Mouse (Mus musculus) intestine, embryonic 15.5 days (tissue): ENCODE measurements around the gene Pcp2. TPM values are rescaled to one million over a fixed set of nuclear protein-coding genes. Genes with fewer than 3 reads are reported as not detected.

ENCODE experiments used
- ATAC-seq: fragments of 200-750 bp; cut with Nextera tagmentation; 2 replicates; pipeline ENCODE4 v1.8.0; 2017; ENCODE audit warnings: moderate TSS enrichment, moderate library complexity
- H3K27ac ChIP-seq: fragments of 300-500 bp; sonication (generic); 2 replicates; pipeline ENCODE4 v1.5.1; 2015; ENCODE audit warnings: mild to moderate bottlenecking, inconsistent platforms
- H3K27me3 ChIP-seq: fragments of 300-500 bp; sonication (generic); replicated peaks from 2 replicates; pipeline ENCODE4 v1.6.1; 2015; ENCODE audit warnings: inconsistent platforms
- H3K36me3 ChIP-seq: fragments of 300-500 bp; sonication (generic); 2 replicates; pipeline ENCODE4 v1.6.1; 2015; ENCODE audit warnings: inconsistent platforms
- H3K4me1 ChIP-seq: fragments of 300-500 bp; sonication (generic); replicated peaks from 2 replicates; pipeline ENCODE4 v1.6.1; 2015; ENCODE audit warnings: inconsistent platforms
- H3K4me2 ChIP-seq: fragments of 300-500 bp; sonication (generic); replicated peaks from 2 replicates; pipeline ENCODE4 v1.6.1; 2015; ENCODE audit warnings: mild to moderate bottlenecking, inconsistent platforms
- H3K4me3 ChIP-seq: fragments of 300-500 bp; sonication (generic); replicated peaks from 2 replicates; pipeline ENCODE4 v1.5.1; 2015; ENCODE audit warnings: inconsistent platforms
- H3K9ac ChIP-seq: fragments of 300-500 bp; sonication (generic); 2 replicates; pipeline ENCODE4 v1.6.1; 2015; ENCODE audit warnings: inconsistent platforms
- H3K9me3 ChIP-seq: fragments of 300-500 bp; sonication (generic); 2 replicates; pipeline ENCODE4 v1.6.1; 2016; ENCODE audit warnings: inconsistent platforms
- WGBS: fragments of 180-500 bp; shearing (Covaris S2); methylation state at CpG from one replicate; pipeline ENCODE4 v1.1.7; 2015; 5-methylcytosine and 5-hydroxymethylcytosine counted together
- polyA plus RNA-seq: library from polyadenylated mRNA; unstranded; fragments of >200 nt; fragmentation: Nextera tagmentation; extraction: Ambion mirVana; gene quantifications from 2 replicates; pipeline ENCODE4 v1.2.1, GENCODE M21; 2015

Gene Pcp2
- 0.10 TPM in 1 of 2 replicates, not detected in the other for polyA plus RNA-seq

DNA sequence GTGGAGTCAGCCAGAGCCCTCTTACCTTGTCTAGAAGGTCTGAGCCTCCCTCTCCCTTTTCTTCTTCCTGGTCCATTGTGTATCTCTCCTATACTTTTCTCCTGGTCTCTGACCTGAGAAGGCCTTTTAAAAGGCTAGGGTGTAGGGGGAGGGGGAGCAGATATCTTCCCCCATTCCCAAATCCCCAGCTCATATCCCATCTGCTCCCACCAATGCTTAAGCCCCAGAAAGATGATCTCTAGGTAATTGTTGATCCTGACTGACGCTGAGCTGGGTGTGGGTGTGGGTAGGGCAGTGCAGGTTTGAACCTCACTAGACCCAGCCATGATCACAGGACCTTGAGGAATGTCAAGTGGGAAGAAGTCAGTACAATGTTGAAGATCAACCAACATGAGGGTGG, at the start of gene Pcp2:
Gene Pcp2 (minus strand): TSS at position 101 of the 400 bp plus-strand sequence.
- peaks cover 8% of the 10 kb centered on the region; the same call in 1 of the 2 replicates for H3K4me1 ChIP-seq
- no peaks in the 10 kb centered on the region for H3K9me3 ChIP-seq
- no peaks in the 10 kb centered on the region for H3K36me3 ChIP-seq
- 66% methylated on average over 1 of the region's 1 CpGs for WGBS
- H3K27ac ChIP-seq, result no peak within 1 kb of the TSS
- ATAC-seq, result no peak
- H3K27me3 ChIP-seq, result no peaks in the 10 kb centered on the region
- no peak within 1 kb of the TSS for H3K4me3 ChIP-seq
- no peak within 1 kb of the TSS for H3K9ac ChIP-seq
- H3K4me2 ChIP-seq, result no peak within 1 kb of the TSS

DNA sequence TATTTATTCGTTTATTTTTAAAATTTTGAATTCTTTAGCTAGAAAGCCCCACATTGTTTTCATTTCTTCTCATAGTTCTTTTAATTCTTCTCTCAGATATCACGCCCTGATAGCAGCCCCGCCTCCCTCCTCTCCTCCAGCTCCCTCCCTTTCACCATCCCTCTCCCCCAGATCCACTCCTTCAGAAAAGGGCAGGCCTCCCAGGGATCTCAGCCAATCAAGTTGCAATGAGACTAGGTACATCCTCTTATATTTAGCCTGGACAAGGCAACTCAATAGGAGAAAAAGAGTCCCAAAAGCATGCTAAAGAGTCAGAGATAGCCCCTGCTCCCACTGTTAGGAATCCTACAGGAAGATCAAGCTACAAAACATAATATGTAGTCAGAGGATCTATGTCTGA, 49.3 kb upstream of the Pcp2 start:
- WGBS, result 58% methylated on average over 3 of the region's 3 CpGs
- peaks cover 8% of the 10 kb centered on the region for H3K36me3 ChIP-seq
- H3K9ac ChIP-seq, result no peak overlapping the region
- H3K4me1 ChIP-seq, result peaks cover 7% of the 10 kb centered on the region
- no peaks in the 10 kb centered on the region for H3K27me3 ChIP-seq
- no peak for ATAC-seq
- no peak overlapping the region for H3K4me2 ChIP-seq
- no peaks in the 10 kb centered on the region for H3K9me3 ChIP-seq
- H3K4me3 ChIP-seq, result no peak overlapping the region
- H3K27ac ChIP-seq, result no peak overlapping the region

DNA sequence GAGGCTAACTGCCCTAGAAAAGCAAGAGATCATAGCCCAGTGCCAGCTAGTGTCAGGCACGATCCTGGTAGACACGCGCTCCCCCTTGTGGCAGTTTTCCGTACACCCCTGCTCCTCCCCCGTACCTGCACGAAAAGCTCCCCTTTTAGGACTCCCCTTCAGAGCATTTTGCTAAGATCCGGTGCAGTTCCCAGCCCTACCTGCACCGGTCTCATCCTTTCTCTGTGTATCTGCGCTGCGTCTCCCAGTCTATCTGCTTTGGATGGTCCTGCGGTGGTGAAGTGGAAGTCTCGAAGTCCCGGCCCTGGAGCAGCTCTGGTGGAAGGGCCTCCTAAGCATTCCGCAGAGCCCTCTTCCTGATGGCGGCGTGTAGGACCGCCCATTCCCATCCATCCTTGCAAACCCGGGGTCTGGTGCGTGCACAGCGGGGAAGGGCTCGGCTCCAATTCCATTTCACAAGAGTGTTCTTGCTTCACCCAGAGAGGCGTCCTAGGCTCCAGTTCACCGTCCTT, 46.7 kb upstream of the Pcp2 start, which contains the start of gene Fcor:
Gene Fcor (minus strand): TSS at position 383 of the 512 bp plus-strand sequence.
- ATAC-seq, result peak; percentile 81
- no peaks in the 10 kb centered on the region for H3K4me1 ChIP-seq
- no peaks in the 10 kb centered on the region for H3K9me3 ChIP-seq
- peak within 1 kb of the TSS; percentile 60 for H3K4me3 ChIP-seq
- H3K27ac ChIP-seq, result peak within 1 kb of the TSS; percentile 68
- H3K27me3 ChIP-seq, result no peaks in the 10 kb centered on the region
- H3K4me2 ChIP-seq, result peak within 1 kb of the TSS; percentile 94
- under 1% methylated on average over 23 of the region's 23 CpGs for WGBS
- H3K36me3 ChIP-seq, result no peaks in the 10 kb centered on the region
- peak within 1 kb of the TSS; percentile 60 for H3K9ac ChIP-seq

DNA sequence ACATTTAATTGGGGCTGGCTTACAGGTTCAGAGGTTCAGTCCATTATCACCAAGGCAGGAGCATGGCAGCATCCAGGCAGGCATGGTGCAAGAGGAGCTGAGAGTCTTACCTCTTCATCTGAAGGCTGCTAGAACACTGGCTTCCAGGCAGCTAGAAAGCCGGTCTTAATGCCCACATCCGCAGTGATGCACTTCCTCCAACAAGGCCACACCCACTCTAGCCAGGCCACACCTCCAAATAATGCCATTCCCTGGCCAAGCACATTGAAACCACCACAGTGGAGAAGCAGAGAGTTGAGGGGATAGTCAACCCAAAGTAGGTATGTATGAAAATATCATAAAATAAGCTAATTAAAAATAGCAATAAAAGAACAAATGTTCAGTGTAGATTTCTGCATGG, 45.0 kb upstream of the Pcp2 start:
- 79% methylated on average over 2 of the region's 2 CpGs for WGBS
- H3K4me3 ChIP-seq, result no peak overlapping the region
- ATAC-seq, result no peak

DNA sequence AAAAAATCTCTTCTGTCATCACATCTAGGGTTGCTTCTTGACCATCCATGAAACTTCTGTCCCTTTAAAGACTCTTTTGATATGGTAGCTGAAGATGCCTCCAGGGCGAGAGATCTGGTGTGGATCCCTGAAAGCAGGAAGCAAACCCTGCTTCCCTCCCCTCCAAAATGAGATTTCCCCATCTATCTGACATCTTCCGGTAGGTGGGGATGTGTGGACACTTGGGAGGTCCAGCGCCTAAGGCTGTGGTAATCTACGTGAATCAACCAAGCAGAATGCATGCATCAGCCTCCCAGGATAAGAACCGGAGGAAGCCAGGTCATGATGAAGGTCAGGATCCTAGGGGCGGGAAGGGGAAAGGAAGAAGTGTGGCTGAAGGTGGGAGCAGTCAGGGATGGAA, 40.2 kb upstream of the Pcp2 start, which contains the start of gene Mcemp1:
Gene Mcemp1 (plus strand): TSS at position 248 of the 400 bp plus-strand sequence.
- Histone ChIP-seq H3K9me3 (no peaks in the 10 kb centered on the region), H3K27ac (no peak within 1 kb of the TSS), H3K4me3 (no peak within 1 kb of the TSS), H3K36me3 (no peaks in the 10 kb centered on the region), H3K4me2 (no peak within 1 kb of the TSS), H3K27me3 (no peaks in the 10 kb centered on the region), H3K4me1 (no peaks in the 10 kb centered on the region; the same call in 1 of the 2 replicates), H3K9ac (no peak within 1 kb of the TSS)
- WGBS, result 73% methylated on average over 6 of the region's 6 CpGs
- no peak for ATAC-seq

More for the DNA sequence above, 45.0 kb upstream of the Pcp2 start:
- no peak overlapping the region for H3K4me2 ChIP-seq
- H3K27me3 ChIP-seq, result no peaks in the 10 kb centered on the region
- H3K4me1 ChIP-seq, result no peaks in the 10 kb centered on the region
- no peak overlapping the region for H3K9ac ChIP-seq
- no peak overlapping the region for H3K27ac ChIP-seq
- H3K36me3 ChIP-seq, result no peaks in the 10 kb centered on the region
- no peaks in the 10 kb centered on the region for H3K9me3 ChIP-seq

DNA sequence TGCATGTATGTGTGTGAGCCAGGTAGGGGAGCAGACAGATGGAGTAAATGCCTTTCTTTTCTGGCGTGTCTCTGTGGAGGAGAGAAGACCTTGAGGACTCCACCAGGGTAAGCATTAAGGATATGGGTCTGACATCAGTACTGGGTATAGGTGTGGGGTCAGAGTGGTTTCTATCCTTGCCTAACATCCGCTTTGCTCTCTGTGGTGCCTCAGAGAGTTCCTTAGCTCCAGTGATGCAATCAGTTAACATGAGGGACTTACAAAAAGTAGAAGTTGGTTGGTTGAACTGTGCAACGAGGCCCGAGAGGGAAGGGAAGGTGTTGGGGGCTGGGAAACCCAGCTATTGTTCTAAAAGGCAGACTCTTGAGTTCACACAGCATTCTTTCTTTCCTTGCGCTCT, 39.1 kb upstream of the Pcp2 start:
- H3K4me2 ChIP-seq, result no peak overlapping the region
- H3K4me3 ChIP-seq, result no peak overlapping the region
- H3K9ac ChIP-seq, result no peak overlapping the region
- H3K36me3 ChIP-seq, result no peaks in the 10 kb centered on the region
- H3K27ac ChIP-seq, result no peak overlapping the region
- H3K4me1 ChIP-seq, result no peaks in the 10 kb centered on the region; the same call in 1 of the 2 replicates
- WGBS, result 68% methylated on average over 5 of the region's 5 CpGs
- no peak for ATAC-seq
- no peaks in the 10 kb centered on the region for H3K27me3 ChIP-seq
- H3K9me3 ChIP-seq, result no peaks in the 10 kb centered on the region

DNA sequence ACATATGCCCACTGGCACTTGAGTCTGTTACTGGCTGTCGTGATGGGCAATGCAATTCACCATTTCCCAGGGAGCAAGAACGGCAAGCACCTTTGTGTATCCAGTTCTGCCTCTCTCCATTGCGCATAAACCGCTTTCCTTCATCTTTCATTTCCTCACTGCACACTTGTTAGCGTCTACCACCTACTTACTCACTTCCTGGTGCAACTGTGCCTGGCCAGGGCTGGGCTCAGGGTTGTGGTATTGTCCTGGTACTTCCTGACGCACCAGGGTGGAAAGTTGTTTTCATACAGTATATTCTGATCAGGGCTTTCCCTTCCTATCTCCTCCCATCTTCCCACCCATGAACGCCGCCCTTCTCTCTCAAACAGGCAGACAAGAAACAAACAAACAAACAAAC, 35.5 kb upstream of the Pcp2 start:
- Histone ChIP-seq H3K27me3 (no peaks in the 10 kb centered on the region), H3K4me2 (no peak overlapping the region), H3K9ac (no peak overlapping the region), H3K36me3 (no peaks in the 10 kb centered on the region), H3K4me1 (no peaks in the 10 kb centered on the region; the same call in 1 of the 2 replicates), H3K9me3 (no peaks in the 10 kb centered on the region), H3K4me3 (no peak overlapping the region), H3K27ac (no peak overlapping the region)
- no peak for ATAC-seq
- 83% methylated on average over 8 of the region's 8 CpGs for WGBS

DNA sequence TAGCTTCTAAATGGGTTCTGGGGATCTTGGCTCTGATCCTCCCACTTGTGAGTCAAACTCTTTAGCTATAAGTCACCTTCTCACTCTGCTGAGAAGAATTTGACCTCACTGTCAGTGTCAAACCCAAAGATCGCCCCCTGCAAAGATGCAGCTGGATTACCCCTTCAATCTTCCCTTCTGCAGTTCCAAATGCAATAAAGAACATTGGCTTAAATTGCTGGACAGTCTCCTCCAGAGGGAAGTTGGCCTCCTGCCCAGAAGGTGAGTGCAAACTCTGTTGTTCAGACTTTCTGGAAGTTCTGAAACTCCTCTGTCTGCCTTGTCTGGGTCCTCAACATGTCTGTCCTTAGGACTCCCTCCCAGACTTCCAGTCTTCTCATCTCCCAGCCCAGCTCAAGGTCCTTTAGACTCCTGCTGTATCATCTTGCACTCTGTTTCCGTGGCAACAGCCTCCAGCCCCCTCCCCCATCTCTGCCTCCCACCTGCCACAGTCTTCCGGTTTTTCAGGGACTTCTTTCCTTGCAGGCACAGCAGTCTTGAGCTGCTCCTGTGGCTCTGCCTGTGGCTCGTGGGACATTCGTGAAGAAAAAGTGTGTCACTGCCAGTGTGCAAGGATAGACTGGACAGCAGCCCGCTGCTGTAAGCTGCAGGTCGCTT, 31.5 kb upstream of the Pcp2 start:
- Histone ChIP-seq H3K27ac (no peak overlapping the region), H3K27me3 (no peaks in the 10 kb centered on the region), H3K4me3 (no peak overlapping the region), H3K4me2 (no peak overlapping the region), H3K4me1 (no peaks in the 10 kb centered on the region), H3K36me3 (no peaks in the 10 kb centered on the region), H3K9me3 (no peaks in the 10 kb centered on the region), H3K9ac (no peak overlapping the region)
- 22% methylated on average over 7 of the region's 7 CpGs for WGBS
- ATAC-seq, result no peak

DNA sequence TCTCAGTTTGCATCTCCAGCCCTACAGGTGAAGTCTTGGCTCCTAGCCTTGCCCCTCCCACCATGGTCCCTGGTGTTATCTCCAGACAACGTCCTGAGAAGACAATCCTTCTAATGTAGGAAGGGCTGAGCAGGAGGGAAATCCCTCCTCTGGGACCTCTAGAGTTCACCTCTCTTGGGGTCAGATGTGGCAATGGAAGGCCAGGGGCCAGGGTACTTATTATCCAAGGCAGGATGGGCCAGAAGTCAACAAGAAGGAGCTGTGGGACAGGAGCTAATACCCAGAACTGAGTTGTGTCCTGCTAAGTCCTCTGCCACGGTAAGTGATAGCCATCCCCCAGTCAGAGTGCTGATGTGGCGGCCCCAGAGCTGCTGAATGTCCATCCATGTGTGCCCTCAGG, 30.2 kb upstream of the Pcp2 start, which contains the start of gene Retn:
Gene Retn (plus strand): TSS at position 245 of the 400 bp plus-strand sequence.
- H3K36me3 ChIP-seq, result no peaks in the 10 kb centered on the region
- H3K27ac ChIP-seq, result no peak within 1 kb of the TSS
- H3K9ac ChIP-seq, result no peak within 1 kb of the TSS
- H3K4me2 ChIP-seq, result no peak within 1 kb of the TSS
- no peaks in the 10 kb centered on the region for H3K4me1 ChIP-seq
- ATAC-seq, result no peak
- H3K4me3 ChIP-seq, result no peak within 1 kb of the TSS
- 70% methylated on average over 3 of the region's 3 CpGs for WGBS
- no peaks in the 10 kb centered on the region for H3K9me3 ChIP-seq
- H3K27me3 ChIP-seq, result no peaks in the 10 kb centered on the region

DNA sequence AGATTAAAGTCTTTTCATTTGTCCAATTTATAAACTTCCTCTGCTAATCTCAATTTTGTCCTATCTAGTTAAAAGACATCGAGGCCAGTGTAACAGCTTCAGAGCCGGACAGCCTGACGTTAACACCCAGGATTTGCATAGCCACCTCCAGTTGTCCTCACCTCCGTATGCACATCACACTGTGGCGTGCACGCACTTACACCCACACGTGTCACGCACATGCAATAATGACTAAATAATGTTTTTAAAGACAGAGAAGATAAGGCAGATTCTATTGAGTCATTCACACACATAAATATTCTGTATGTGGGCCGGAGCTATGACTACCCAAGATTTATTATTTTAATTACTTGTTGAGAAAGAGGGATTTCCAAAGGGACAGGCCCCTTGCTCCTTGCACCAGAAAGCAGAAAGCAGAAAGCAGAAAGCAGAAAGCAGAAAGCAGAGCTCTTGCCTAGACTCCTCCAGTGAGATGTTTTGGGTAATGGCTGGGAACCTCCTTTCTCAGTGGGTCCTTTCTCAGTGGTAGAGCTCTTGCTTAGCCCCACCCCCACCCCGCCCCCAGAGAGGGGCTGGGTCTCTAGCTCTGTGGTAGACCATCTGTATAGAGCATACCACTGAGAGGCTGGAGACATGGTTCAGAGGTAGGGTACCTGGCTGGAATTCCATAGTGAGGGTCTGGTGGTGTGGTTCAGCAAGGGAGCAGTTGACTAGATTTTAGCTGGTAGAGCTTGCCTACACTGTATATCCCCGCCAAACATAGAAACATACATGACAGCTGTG, 29.6 kb upstream of the Pcp2 start:
- Histone ChIP-seq H3K36me3 (no peaks in the 10 kb centered on the region), H3K4me1 (no peaks in the 10 kb centered on the region), H3K9ac (no peak overlapping the region), H3K27me3 (no peaks in the 10 kb centered on the region), H3K27ac (no peak overlapping the region), H3K4me3 (no peak overlapping the region), H3K4me2 (no peak overlapping the region), H3K9me3 (no peaks in the 10 kb centered on the region)
- peak; percentile 12; the same call in 1 of the 2 replicates for ATAC-seq
- 70% methylated on average over 11 of the region's 11 CpGs for WGBS

DNA sequence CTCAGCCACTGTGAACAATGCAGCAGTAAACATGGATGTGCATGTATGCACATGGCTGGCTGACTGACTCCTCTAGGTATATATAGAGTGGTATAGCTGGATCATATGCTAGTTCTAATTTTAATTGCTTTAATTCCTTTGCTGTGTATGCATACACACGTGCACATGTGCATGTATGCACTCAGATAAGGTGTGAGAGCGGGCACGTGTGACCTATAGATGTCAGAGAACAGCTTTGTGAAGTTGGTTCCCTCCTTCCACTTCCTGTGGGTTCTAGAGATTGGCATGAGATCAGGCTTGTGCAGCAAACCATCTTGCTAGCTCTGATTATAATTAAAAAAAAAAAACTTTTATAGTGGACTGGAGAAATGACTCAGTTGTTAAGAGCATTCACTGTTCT, 27.5 kb upstream of the Pcp2 start:
- H3K9ac ChIP-seq, result no peak overlapping the region
- no peaks in the 10 kb centered on the region for H3K27me3 ChIP-seq
- H3K4me1 ChIP-seq, result no peaks in the 10 kb centered on the region
- no peaks in the 10 kb centered on the region for H3K36me3 ChIP-seq
- no peaks in the 10 kb centered on the region for H3K9me3 ChIP-seq
- H3K27ac ChIP-seq, result no peak overlapping the region
- H3K4me3 ChIP-seq, result no peak overlapping the region
- ATAC-seq, result no peak
- no peak overlapping the region for H3K4me2 ChIP-seq
- WGBS, result 63% methylated on average over 3 of the region's 3 CpGs

DNA sequence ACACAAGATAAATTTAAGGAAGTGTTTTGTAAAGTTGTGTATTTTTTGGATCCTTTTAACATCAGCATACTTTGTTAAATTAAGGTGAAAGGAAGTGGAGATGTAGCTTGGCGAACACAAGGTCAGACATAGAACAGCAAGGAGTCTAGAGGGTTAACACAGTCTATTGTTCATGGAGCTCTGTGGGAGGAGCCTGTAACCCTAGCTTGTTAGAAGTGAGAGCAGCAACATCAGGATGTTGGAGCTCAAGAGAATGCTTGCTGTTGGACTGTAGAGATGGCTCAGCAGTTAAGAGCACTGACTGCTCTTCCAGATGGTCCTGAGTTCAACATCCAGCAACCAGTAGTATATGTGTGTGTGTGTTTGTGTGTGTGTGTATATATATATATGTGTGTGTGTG, 23.6 kb upstream of the Pcp2 start:
- 39% methylated on average over 1 of the region's 1 CpGs for WGBS
- no peak overlapping the region for H3K4me2 ChIP-seq
- no peak overlapping the region for H3K27ac ChIP-seq

More for the DNA sequence above, 23.6 kb upstream of the Pcp2 start:
- no peaks in the 10 kb centered on the region for H3K9me3 ChIP-seq
- no peaks in the 10 kb centered on the region for H3K36me3 ChIP-seq
- no peak overlapping the region for H3K9ac ChIP-seq
- H3K27me3 ChIP-seq, result no peaks in the 10 kb centered on the region
- H3K4me1 ChIP-seq, result no peaks in the 10 kb centered on the region
- H3K4me3 ChIP-seq, result no peak overlapping the region
- no peak for ATAC-seq
